Mouse (Mus musculus): ENCODE results near the gene Rcor3.

- TF ChIP-seq GATA1 (IDR thresholded peaks at IDR 0.05; ENCODE audit: low read depth, low read length), result no peak
- TF ChIP-seq EP300 (IDR thresholded peaks at IDR 0.05; ENCODE audit: low read depth in 1 of 2, low read length in 2 of 2), result no peak
These were observed 1.1 kb downstream of the Rcor3 start for GRCm38 (mm10) chr1:192136561-192137290.

Measured in MEL (cell line).